Mouse (Mus musculus) lung, adult 2 months (tissue): ENCODE results near the gene Ly9.

Experiments
- CTCF ChIP-seq: fragments of 200-500 bp; IDR thresholded peaks from 2 replicates; pipeline ENCODE4 v1.5.1; 2011; ENCODE audit warnings: mild to moderate bottlenecking, low read length, control low read depth; ENCODE audit not compliant: insufficient read depth
- POLR2A ChIP-seq: fragments of 200-500 bp; IDR thresholded peaks from 2 replicates; pipeline ENCODE4 v1.6.1; 2011; ENCODE audit warnings: low read depth, mild to moderate bottlenecking, control low read depth, low read length, borderline replicate concordance; ENCODE audit errors: extremely low read depth

DNA sequence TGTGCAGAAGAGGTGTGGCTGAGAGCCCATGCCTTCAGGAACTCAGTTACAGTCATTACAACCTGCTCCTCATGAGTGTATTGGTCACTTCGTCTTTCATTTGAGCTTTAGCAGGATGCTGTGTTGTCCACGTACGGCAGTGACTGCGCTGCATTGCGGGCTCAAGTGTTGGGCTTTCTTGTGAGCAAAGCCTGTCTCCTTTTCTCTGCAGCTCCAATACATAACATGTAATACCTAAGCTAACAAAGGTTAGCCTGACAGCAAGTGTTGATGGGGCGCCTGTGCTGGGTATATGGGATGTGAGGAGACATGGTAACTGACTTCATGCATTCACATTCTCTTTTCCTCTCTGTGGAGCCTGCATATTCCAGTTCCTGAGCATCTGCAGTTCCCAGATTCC, 12.9 kb upstream of the Ly9 start:
- no peak for TF ChIP-seq POLR2A
- no peak for TF ChIP-seq CTCF
